Mouse (Mus musculus) C2C12 (cell line): ENCODE measurements around the gene Dok5.

Experiments used
- CEBPB ChIP-seq: IDR thresholded peaks from one replicate; pipeline ENCODE4 v1.6.1; 2011; ENCODE audit warnings: low read depth, mild to moderate bottlenecking, control low read depth, moderate library complexity
- CTCF ChIP-seq: IDR thresholded peaks from one replicate; pipeline ENCODE4 v1.5.1; 2011; ENCODE audit not compliant: control insufficient read depth, insufficient read depth, insufficient read length
- FOSL1 ChIP-seq: IDR thresholded peaks from one replicate; pipeline ENCODE4 v1.8.0; 2011; ENCODE audit warnings: mild to moderate bottlenecking, low read length; ENCODE audit not compliant: poor library complexity, insufficient read depth, severe bottlenecking
- MYOG ChIP-seq: IDR thresholded peaks from one replicate; pipeline ENCODE4 v1.6.1; 2011; ENCODE audit not compliant: control insufficient read depth, insufficient read length; ENCODE audit errors: extremely low read depth

DNA sequence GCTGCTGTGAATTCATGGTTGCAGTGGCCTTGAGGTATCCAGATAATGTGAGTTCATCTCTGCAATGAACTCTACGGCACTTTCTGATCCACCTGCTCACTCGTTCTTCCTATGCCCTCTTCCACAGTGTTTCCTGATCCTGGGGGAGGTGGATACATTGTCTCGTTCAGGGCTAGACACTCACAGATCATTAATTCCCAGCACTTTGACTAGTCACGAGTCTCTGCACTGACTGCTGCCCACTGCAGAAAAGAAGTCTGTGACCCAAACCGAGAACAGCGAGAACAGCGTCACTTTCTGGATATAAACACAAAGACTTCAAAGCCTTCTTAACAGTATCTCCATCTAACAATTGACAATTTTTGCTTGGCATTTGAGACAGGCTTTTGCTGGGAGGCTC, 125.9 kb downstream of the Dok5 start:
- no peak for TF ChIP-seq CTCF
- no peak for TF ChIP-seq CEBPB
- TF ChIP-seq FOSL1 = no peak
- TF ChIP-seq MYOG = no peak
